Mouse (Mus musculus): ENCODE measurements at regions not wholly inside any gene's neighbourhood (a gene's known extent, or its start where the extent isn't known, plus 50 kb on each side); places are given as distances from the start of the nearest gene placed in this dataset.

DNA sequence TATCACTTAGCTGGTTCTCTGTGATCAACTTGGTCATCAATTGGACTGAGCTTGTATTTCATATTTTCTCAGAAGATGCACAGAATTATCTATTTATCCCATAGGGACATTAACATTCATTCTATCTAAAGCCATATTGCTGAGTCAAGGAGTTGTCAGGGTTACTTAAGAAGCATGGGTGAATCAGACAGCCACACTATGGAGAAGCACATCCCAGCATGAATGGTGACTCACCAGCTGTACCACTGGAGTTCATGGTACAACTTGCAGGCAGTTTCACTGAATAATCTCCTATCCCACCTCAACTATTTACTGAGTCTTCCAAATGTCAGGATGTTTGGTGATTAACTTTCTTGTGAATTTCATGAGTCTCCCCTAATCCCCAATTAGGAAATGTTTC is 678.6 kb downstream of the Gsdmc2 start:
- no peak for DNase-seq

DNA sequence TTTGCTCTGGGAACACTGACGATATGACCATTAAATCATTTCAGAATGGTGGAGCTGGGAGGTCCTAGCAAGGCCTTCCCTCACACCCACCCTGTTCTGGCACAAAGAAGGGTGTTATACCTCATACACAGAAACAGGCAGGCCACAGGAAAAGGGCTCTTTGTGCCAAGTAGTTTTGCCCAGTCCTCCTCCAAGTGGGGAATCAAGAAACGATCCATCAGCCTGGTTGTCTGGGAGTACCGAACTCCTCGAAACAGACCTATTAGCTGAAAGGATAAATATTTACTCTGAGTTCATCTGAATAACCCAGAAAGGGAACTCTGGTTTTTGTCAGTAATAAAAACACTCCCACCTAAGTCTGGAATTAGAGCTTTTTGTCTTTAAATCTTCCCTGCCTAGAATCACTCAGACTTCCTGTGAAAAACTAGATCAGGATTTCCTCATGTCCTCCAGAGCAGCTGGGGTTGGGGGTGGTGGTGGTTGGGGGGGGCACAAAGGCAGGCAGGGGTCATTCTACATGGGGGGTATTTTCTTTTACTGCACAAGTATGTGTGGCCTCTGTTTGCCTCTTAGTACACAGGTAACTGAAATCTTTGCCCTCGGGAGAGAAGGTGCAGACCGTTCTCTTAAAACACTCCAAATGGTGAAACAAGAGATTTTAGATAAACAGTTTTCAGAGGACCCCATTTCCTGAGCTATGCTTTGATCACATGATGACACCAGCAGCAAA is 681.3 kb downstream of the Gsdmc2 start:
- DNase-seq: peak; percentile 7

DNA sequence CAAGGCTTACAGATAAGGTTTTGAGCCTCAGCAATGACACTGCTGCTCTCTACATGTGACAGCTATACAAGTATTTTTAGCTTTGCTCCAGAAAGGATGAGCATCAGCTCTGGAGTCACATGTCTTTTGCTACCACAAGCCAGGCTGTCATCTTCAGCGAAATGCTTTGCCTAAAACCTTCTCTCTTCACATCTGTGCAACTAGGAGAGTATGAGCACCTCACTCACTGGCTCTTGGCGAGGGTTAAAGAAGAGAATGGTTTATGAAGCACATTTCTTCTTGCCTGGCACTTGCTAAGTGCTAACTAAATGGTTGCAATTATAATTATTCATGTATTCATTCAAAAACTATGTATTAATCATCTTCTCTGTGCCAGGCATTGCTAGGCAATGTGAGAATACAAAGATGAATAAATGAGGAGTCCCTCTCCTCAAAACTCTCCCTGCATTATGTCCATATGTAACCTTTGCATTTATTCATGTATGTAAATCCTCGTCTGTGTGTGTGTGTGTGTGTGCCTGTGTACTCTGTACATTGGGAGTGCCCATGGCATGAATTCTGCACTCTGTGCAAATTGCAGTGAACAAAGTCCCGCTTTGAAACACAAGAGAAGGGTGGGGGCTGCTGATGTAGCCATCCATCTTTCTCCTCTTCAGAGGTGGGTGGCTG is 682.0 kb downstream of the Gsdmc2 start:
- DNase-seq: no peak

DNA sequence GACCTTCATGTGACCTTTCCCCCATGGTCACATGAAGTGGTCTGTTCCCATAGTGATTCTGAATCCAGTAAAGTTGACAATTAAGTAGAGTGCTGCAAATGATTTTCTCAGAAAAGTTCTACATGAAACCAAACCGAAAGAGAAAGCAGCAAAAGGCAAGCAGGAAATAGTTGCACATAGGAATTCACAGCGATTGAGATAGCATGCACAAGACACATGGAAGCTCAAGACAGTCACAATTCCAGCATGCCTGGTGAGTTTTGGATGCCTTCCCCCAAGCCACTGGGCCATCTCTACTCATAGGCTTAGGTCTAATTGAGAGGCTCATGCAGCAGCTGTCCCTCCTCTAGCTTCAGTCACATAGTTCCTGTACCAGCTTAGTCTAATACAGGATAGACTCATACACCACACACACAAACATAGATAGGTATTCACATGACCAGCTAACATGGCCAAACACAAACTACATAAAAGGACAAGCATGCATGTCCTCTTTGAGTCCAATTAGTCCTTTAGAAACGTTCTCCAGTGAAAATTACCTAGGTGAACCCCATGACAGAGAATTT is 721.8 kb downstream of the Gsdmc2 start:
- no peak for DNase-seq

DNA sequence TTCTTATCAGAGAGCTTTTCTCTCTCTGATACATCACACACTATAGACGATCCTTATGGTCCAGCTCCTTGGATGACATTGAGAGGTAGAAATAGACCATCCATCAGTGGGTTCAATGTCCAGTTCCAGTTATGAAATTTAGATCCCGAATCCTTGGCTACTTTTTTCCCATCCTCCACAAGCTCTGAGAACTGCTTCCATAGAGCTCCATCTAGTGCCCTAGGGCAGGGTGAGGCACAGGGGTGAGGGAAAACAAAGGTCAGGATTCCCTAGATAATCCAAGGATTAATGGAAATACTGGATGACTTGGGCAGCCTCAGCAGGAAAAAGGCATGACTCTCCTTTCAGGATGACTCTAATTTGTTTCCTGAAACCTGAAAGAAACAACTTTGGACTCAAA is 732.1 kb downstream of the Gsdmc2 start:
- DNase-seq: no peak

DNA sequence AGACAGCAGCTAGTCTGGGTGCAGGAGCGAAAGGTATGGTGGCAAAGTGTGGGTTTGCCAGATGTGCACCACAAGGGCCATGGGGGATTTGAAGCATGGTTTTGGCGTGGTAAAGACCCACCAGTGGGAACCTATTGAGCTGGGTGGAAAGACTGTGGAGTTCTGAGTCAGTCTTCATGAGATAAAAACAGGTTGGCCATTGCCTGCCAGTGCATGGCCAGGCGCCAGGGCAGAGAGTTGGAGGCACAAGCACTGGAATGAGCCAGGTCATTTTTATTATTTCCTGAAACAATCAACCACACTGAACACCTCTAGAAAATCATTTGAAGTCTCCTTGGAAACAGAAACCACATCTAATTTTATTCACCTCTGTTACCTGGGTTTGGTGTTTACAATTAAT is 744.9 kb downstream of the Gsdmc2 start:
- DNase-seq: peak; percentile 30

DNA sequence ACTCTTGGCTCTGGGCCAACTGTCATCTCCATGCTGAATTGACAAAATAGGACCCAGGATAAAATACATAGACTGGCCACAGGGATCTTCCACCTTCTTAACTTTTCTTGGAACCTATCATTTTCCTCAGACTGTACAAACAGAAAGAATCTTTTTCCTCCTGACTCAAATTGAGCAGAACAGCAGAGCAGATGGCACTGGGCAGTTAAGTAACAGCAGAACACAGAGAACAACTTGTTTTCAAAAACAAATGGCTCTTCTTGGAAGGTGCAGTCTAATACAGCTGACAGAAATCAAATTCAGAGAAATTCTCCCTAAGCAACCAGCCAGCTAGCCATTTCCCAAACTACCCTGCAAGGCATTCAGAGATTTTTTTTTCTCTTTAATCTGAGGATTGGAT is 763.0 kb downstream of the Gsdmc2 start:
- no peak for DNase-seq

DNA sequence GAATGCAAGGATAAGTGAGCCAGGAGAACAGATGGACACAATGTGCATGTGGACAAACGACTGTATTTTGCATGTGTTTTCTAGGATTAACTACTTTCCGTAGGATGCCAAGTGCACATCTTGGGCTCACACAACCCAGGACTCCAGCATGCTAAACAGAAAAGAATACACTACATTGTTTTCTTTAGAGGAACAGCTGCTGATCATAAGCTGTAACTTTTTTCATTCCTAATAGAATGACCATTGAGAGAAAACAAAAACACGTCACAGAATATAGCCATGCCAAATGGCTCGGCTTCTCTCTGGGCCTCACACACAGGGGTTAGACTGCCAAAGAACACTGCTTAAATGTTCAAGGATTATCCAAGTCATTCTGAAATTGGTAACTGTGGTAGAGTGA is 765.2 kb downstream of the Gsdmc2 start:
- peak; percentile 21 for DNase-seq

DNA sequence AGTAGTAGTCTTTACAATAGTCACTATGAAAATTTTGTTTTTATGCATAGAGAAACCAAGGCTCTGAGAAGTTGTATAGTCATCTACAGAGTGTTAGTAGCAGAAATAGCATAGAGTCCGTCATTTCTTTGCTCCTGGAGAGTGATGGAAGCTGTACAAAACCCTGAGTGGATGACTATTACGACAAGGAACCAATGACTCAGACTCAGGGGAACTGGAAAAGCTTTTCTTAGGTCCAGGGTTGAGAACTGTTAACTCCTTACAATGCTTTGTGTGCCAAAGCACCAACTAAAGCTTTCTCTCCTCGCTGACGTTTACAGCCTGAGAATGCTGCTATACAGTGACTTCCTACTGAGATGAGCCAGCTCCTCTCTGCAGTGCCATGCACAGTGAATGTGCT is 773.1 kb downstream of the Gsdmc2 start:
- no peak for DNase-seq

DNA sequence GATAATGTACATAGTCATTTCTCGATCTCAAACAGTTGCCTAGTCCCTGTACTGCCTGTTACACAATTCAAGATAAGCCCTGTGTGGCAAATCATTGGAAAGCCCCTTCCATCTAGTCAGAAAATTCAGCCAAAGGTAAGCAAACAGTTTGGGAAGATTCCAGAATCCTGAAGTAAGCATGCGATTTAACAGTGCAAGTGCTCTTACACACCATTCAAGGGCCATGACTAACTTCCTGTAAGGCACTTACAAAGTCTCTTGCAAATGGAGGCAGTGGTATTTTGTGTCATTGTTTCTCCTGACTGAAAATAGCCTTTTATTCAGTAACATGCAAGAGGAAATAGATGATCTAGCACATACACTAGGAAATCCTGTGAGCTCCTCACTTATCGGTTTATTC is 777.9 kb downstream of the Gsdmc2 start:
- no peak for DNase-seq

DNA sequence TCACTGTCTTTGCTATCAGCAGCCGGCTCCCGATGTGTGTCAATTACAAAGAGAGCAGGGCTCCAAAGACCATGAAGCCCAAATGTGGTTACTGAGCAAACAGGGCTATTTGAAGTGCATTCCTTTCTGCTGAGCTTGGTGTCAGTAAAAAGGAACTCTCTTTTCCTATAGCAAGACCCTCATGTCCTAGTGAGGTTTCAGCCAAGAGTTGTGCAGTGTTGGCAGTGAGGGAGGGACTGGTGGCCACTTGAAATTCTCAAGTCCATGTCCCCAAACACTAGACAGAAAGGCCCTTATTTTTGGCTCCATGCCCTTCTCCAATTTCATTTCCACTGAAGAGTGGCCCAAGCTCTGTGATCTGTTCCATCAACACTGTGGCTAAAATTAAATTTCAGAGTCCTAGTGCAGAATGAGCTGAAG is 778.9 kb downstream of the Gsdmc2 start:
- no peak for DNase-seq

DNA sequence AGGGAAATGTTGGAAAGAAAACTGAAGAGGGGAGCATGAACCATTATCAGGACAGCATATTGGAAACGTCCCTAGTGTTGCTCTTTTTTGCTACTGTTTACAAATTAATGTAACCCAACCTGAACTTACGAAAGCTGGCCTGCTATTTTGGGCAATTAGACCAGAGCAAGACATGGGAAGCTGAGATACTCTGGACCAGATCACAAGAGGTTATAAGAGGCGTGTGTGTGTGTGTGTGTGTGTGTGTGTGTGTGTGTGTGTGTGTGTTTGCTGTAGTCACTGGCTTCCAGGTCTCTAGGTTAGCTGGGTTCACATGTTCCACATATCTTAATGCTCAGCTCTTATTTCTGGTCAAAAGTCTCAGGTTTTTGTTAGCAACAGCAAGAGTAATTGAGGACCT is 783.1 kb downstream of the Gsdmc2 start:
- DNase-seq: no peak

DNA sequence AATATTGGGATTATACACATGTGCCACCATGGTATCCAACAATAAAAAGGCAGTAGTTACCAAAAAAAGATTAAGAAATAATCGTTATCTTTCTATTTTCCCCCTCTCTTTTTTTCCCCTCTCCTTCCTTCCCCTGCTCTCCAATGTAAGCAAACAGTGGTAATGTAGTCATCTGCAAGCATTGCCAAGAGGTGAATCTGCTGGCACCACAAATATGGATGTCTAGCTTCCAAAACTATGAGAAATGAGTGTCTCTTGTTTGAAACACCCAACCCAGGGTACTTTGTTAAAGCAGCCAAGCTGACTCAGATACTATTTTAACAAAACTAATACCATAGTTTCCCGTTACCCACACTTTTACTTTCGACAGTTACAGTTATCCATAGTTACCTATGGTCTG is 784.2 kb downstream of the Gsdmc2 start:
- DNase-seq: no peak

DNA sequence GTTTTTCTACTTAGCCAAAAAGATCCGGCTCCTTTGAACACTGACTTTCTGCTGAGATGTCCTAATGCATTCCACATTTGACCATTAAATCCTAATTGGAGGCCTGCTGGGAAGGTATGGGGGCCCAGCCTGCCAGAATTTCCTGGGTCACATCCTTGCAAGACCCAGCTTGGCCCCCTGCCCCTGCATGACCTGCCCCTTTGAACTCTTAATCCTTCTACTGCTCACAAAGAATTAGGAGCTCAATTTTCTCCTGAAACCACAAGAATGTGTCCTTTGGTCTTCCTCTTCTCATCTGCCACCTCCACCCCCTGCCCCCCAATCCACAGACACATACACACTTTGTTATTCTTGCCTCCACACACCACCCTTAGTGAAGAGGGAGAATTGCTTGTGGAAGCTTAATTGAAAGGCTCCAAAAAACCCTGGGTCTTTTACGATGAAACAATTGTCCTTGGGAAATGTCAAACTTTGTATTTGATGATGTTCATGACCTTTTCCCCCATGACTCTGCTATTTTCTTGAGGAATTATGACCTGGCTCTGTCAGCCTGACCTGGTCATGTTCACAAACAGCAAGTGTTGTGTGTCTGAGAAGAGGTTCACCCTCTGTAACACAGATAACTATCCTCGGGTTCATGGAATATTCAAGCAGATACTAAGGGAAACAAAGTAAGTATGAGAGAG is 792.3 kb downstream of the Gsdmc2 start:
- DNase-seq: peak; percentile 14

DNA sequence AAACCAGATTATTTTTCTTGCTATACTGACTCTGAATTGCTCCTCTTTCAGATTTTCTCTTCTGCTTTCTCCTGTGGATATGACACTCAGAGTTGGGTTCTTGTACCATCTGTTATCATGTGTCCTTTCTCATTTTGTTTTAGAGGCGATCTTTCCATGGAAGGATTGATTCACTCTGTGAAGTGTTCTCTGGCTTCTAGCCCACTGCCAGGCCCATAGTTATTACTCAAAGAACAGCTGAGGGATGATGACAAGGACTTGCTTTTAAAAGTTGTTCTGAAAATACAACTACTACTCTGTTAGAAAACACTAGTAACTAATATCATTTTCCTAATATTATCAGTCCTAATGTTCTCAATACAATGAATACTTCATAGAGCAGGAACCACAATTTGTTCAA is 794.9 kb downstream of the Gsdmc2 start:
- no peak for DNase-seq

DNA sequence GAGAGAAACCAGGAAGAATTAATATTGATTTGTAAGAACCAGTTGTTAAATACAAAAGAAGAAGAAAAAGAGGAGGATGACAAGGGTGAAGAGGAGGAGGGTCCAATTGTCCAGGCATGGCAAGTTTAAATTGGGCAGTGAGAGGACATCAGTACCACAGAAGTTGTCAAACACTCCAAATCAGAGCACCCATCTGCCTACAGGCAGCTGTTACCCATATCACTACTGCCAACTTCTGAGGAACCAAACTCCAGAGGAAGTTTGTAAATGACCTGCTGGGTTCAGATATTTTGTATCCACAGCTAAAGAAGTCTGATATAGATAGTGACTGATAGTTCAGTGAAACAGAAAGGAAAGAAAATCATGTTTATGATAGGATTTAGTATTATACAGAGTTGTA is 802.6 kb downstream of the Gsdmc2 start:
- no peak for DNase-seq

DNA sequence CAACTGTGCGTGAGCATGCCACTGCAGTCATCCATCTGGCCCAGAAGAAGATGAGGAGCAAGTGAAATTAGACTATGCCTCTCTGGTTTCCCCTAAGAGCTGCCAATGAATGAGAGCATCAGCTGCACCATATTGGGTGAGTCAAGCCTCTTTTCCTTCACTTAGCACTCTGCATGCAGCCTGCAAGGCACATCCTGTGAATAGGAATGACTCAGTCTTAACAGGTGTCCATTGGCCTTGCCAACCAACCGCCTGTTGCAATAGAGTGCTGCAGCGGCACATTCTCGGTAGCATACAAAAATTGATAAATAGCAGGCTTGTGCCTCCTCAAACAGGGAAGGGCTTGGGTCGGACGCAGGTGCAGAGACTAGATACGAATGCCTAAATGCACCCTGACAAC is 808.7 kb downstream of the Gsdmc2 start:
- no peak for DNase-seq

DNA sequence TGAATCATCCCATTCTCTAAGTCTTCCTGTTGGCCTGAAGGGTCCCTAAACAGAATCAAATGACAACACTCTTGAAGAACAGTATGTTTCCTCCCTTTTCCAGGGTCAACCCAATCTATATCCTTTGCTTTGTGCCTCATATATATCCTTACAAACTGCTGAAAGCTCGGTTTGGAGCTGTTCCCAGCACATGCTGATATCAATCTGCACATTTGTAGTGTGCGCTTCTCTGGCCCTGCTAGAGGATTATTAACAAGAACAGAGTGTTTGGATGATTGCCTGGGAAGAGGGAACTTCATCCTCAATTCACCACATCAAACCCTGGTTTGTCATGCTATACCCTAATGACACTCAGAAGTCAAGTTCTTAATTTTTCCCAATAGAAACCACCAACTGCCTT is 824.2 kb downstream of the Gsdmc2 start:
- DNase-seq: no peak

DNA sequence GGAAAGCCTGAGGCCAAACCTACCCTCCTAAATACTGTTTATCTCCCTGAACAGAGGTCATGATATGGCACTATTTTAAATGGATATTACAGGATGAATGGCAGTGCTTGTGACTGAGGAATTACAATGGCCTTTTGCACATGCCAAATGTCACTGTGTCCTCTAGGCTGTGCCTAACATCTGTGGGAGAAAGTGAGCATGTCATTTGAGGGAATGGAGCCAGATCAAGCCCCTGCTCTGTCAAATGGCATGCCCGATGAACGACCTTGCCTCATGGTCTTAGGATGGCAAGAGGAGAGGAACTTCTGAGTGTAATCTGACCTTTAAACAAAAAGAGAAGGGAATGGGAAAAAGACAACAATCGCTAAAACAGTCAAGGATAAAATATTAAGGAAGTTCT is 827.0 kb downstream of the Gsdmc2 start:
- no peak for DNase-seq

DNA sequence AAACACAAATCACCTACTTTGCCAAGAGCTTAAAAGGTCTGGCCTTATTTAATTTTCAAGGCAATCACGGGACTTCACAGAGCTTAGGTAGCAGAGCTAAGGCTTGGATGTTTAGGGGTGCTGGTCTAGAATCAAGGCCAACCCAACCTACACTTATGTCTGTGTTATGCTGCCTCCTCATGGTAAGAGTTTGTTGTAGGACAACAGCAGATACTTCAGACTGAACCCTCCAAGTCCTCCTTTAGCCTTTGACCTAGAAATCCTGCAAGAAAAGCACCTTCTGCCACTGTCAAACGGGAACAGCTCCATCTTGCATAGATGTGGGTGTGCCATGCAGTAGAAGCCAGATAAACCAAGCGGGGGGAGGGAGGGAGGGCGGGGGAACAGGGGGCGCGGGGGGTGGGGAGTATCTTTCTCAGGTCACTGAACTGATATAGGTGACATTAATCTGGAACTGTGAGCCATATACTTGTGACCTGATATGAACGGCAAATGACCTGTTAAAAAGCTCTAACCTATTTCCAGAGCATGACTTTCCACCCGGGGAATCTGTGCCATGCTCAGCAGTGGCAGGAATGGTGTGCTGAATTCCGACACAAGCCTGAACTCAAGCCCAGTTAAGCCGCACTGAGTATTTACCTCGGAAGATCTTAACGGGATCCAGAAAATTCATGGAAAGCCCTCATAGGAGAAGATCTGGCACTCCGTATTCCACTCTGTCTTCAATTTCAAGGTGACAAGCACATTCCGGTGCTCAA is 838.3 kb downstream of the Gsdmc2 start:
- no peak for DNase-seq

DNA sequence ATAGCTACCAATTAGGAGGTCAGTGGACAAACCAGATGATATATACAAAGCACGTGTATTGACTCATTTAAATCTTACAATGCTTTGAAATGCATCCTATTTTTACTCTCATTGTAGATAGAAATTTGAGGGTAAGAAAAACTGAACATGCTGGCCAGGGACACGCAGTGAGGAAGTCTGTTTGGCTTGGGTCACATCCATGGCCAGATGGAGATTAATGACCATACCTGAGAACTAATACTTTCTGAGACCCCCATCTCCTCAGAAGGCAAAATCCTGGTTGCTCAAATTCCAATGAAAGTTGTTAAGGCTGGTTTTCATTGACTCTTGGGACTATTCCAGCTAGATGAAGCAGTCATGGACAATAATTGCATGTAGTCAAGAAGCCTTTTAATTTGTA is 850.3 kb downstream of the Gsdmc2 start:
- DNase-seq: no peak

DNA sequence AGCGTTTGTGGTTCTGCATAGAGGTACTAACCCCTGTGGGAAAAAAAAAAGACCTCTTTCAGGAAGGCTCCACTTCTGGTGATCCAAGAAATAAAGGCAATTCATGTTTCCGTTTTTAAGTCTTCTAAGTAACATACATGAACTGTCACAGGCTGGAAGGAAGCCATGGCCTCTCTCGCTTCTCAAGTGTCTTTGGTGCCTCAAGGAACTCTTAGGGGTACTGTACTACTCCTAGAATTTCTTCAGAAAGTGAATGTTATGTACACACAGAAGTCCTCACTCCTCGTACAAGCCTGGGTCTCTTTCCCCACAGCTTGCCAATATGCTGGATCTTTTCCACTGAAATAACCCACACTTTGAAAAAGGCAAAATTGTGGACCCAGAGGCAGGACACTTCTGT is 858.1 kb downstream of the Gsdmc2 start:
- DNase-seq: no peak

DNA sequence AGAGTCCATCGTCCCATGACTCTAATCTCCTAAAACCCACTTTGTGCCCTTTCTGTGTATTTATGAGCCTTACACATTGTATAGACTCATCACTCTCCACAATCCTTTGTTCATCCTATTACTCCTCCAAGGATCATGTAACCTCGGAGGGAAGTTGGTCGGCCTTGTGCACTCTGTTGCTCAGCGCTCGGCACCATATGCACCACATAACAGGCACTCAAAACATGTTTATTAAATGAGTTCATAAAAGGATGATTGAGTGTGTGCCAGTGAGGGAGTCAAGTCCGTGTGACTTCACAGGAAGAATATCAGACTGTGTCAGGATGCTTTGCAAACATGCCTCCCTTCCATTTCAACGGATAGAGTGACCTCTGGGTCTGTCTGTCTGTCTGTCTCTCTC is 858.8 kb downstream of the Gsdmc2 start:
- no peak for DNase-seq

Measured in kidney, postnatal 10 days (tissue).